ENCODE assay signal across 8 mouse cellular contexts in the genomic region with DNA sequence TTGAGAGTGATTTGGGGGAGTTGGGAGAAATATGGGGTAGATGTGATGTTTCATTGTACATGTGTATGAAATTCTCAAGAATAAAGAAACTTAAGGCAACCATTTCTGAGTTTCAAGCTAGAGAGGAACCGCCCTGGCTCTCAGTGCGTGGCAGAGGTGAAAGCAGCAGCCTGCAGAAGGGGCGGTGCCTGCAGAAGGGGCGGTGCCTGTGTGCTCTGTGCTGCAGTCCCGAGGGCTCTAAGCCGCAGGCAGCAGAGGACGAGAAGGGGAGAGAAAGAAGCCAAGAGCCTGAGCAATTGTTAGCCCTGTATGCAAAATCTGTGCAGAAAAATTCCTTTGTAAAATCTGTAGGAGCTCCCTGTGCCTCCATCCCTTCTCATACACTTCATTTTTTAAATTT. TPM values are rescaled to one million over a fixed set of nuclear protein-coding genes. Genes with fewer than 3 reads are reported as not detected.
A peak's percentile ranks its signal among the peaks of the same experiment; 100 is the strongest.
DNase-seq lines count a peak whose midpoint lies in the region; ATAC-seq lines count a peak whose summit lies in the region.

No protein-coding gene starts in this region.

- no peak overlapping the region for H3K27ac ChIP-seq in kidney, embryonic 14.5 days (ENCODE audit: low read depth, low read length)
- no peak overlapping the region for H3K27ac ChIP-seq in lung, embryonic 16.5 days (ENCODE audit: low read length)

- peak; percentile 86; the same call in 1 of the 2 replicates for ATAC-seq in kidney, embryonic 14.5 days (ENCODE audit: low FRiP score, low TSS enrichment)
- ATAC-seq in common myeloid progenitor, adult 5-6 weeks (replicated peaks; ENCODE audit: low read depth, poor library complexity, severe bottlenecking), result peak; percentile 97
- peak; percentile 93 for ATAC-seq in lung, embryonic 16.5 days (ENCODE audit: low read depth)

- 8% methylated on average over 7 of the region's 7 CpGs for WGBS in kidney, embryonic 14.5 days
- WGBS in lung, embryonic 16.5 days, result 4% methylated on average over 7 of the region's 7 CpGs

- H3K4me2 ChIP-seq in kidney, embryonic 14.5 days (replicated peaks; ENCODE audit: low read depth, low read length), result no peak overlapping the region
- H3K4me2 ChIP-seq in lung, embryonic 16.5 days (ENCODE audit: low read depth, low read length), result peak overlapping the region; percentile 30; the same call in 1 of the 2 replicates

- H3K36me3 ChIP-seq in kidney, embryonic 14.5 days (ENCODE audit: control insufficient read depth, insufficient read depth, low read length), result peaks cover 3% of the 10 kb centered on the region; the same call in 1 of the 2 replicates
- peaks cover 6% of the 10 kb centered on the region; the same call in 1 of the 2 replicates for H3K36me3 ChIP-seq in lung, embryonic 16.5 days (ENCODE audit: control insufficient read depth, insufficient read depth, low read length)

- H3K4me1 ChIP-seq in kidney, embryonic 14.5 days (ENCODE audit: control insufficient read depth, insufficient read depth, low read length), result no peaks in the 10 kb centered on the region
- no peaks in the 10 kb centered on the region for H3K4me1 ChIP-seq in lung, embryonic 16.5 days (replicated peaks; ENCODE audit: control insufficient read depth, insufficient read depth, low read length)

- no peak for DNase-seq in kidney, adult 8-10 months
- peak; percentile 47 for DNase-seq in induced T-regulatory cell, adult 2 months (ENCODE audit: low read depth)
- DNase-seq in thymus, postnatal 25 days, result peak; percentile 33
- no peak for DNase-seq in right cerebral cortex, postnatal 36 days (ENCODE audit: low spot score in 2 of 2)
- no peak for DNase-seq in urinary bladder, adult 2 months (ENCODE audit: low spot score)

- no peak overlapping the region for H3K9ac ChIP-seq in kidney, embryonic 14.5 days (ENCODE audit: low read depth, low read length)
- 0 out of 2 replicates have a peak overlapping the region, but pooled peaks have one; percentile 23 for H3K9ac ChIP-seq in lung, embryonic 16.5 days (ENCODE audit: low read length)

- no peaks in the 10 kb centered on the region for H3K27me3 ChIP-seq in kidney, embryonic 14.5 days (ENCODE audit: control insufficient read depth, insufficient read depth, low read length)
- no peaks in the 10 kb centered on the region for H3K27me3 ChIP-seq in lung, embryonic 16.5 days (ENCODE audit: control insufficient read depth, insufficient read depth, low read depth, low read length)

- H3K9me3 ChIP-seq in kidney, embryonic 14.5 days (ENCODE audit: control insufficient read depth, low read length), result no peaks in the 10 kb centered on the region
- H3K9me3 ChIP-seq in lung, embryonic 16.5 days (ENCODE audit: control insufficient read depth, low read length), result no peaks in the 10 kb centered on the region

- H3K4me3 ChIP-seq in kidney, embryonic 14.5 days (ENCODE audit: low read length), result no peak overlapping the region
- no peak overlapping the region for H3K4me3 ChIP-seq in lung, embryonic 16.5 days (ENCODE audit: low read length)

RNA-seq across cellular contexts. Expression of a gene that starts 20.8 kb away (rescaled TPM):
- 0.50 and 0.73 TPM in 2 replicates for polyA plus RNA-seq in kidney, embryonic 14.5 days (2014; fragmentation: Nextera tagmentation; extraction: Ambion mirVana)
- 0.59 and 0.63 TPM in 2 replicates for total RNA-seq in common myeloid progenitor, adult 5-6 weeks (2017)
- polyA plus RNA-seq in lung, embryonic 16.5 days (2015; fragmentation: Nextera tagmentation; extraction: Ambion mirVana), result 0.13 and 0.34 TPM in 2 replicates
- polyA plus RNA-seq in urinary bladder, adult 2 months (2012; rRNA removed), result 0.34 and 0.59 TPM in 2 replicates

RNA-seq across cellular contexts. Expression of a gene that starts 51.4 kb away (rescaled TPM):
- polyA plus RNA-seq in kidney, embryonic 14.5 days (2014; fragmentation: Nextera tagmentation; extraction: Ambion mirVana), result 2.3 and 3.4 TPM in 2 replicates
- total RNA-seq in common myeloid progenitor, adult 5-6 weeks (2017), result 1.2 and 7.0 TPM in 2 replicates
- polyA plus RNA-seq in lung, embryonic 16.5 days (2015; fragmentation: Nextera tagmentation; extraction: Ambion mirVana), result 2.0 and 2.3 TPM in 2 replicates
- 0.70 and 0.99 TPM in 2 replicates for polyA plus RNA-seq in urinary bladder, adult 2 months (2012; rRNA removed)

RNA-seq across cellular contexts. Expression of a gene that starts 51.6 kb away (rescaled TPM):
- 1.7 and 5.0 TPM in 2 replicates for polyA plus RNA-seq in kidney, embryonic 14.5 days (2014; fragmentation: Nextera tagmentation; extraction: Ambion mirVana)
- total RNA-seq in common myeloid progenitor, adult 5-6 weeks (2017), result 2.7 and 10.2 TPM in 2 replicates
- polyA plus RNA-seq in lung, embryonic 16.5 days (2015; fragmentation: Nextera tagmentation; extraction: Ambion mirVana), result 2.6 and 2.8 TPM in 2 replicates
- 1.5 and 2.6 TPM in 2 replicates for polyA plus RNA-seq in urinary bladder, adult 2 months (2012; rRNA removed)

Comparison
In these comparisons a context has a peak if more than half of its experiments do, and no peak if none do; other contexts are left out.
1. DNase-seq: peak in induced T-regulatory cell, adult 2 months (single experiment) and thymus, postnatal 25 days (single experiment); none in kidney, adult 8-10 months (0 of 2), right cerebral cortex, postnatal 36 days (0 of 2) and urinary bladder, adult 2 months (single experiment).
2. Peak in every context shown above with its lines, with median percentiles within 50 percentile points of each other: ATAC-seq.